Mouse (Mus musculus) embryonic fibroblast, embryonic 13.5 days (primary cell): ENCODE measurements around the gene Hoxc4.

Source experiments
- CTCF ChIP-seq: IDR thresholded peaks from 2 replicates; pipeline ENCODE4 v1.5.1; 2011; ENCODE audit warnings: mild to moderate bottlenecking, control low read depth, low read length, moderate library complexity, borderline replicate concordance; ENCODE audit not compliant: insufficient read depth
- POLR2A ChIP-seq: IDR thresholded peaks from 2 replicates; pipeline ENCODE4 v1.6.1; 2011; ENCODE audit warnings: low read depth, mild to moderate bottlenecking, control low read depth, low read length, moderate library complexity

- TF ChIP-seq CTCF (no peak), POLR2A (no peak)
Observed at GRCm38 (mm10) chr15:102975034-102975433, 43.7 kb upstream of the Hoxc4 start.
